Mouse (Mus musculus) E14TG2a.4 (cell line): ENCODE results near the gene Anapc16.

ENCODE experiments used
- H3K27me3 ChIP-seq: 2 replicates; pipeline ENCODE4 v1.6.1; 2014; ENCODE audit warnings: low read length, control low read depth; ENCODE audit not compliant: insufficient read depth
- H3K36me3 ChIP-seq: 2 replicates; pipeline ENCODE4 v1.6.1; 2014; ENCODE audit warnings: low read length, control low read depth; ENCODE audit not compliant: insufficient read depth
- H3K4me1 ChIP-seq: replicated peaks from 2 replicates; pipeline ENCODE4 v1.6.1; 2014; ENCODE audit warnings: low read depth, low read length, control low read depth
- H3K4me3 ChIP-seq: replicated peaks from 2 replicates; pipeline ENCODE4 v1.5.1; 2014; ENCODE audit warnings: mild to moderate bottlenecking, low read length
- H3K9me3 ChIP-seq: 2 replicates; pipeline ENCODE4 v1.6.1; 2014; ENCODE audit warnings: low read length, control low read depth
- CTCF ChIP-seq: conservative IDR thresholded peaks from 2 replicates; pipeline ENCODE4 v1.5.1; 2014; ENCODE audit warnings: low read length
- NANOG ChIP-seq: IDR thresholded peaks from 2 replicates; pipeline ENCODE4 v1.6.1; 2014; ENCODE audit warnings: borderline replicate concordance, low read length, mixed read lengths
- POU5F1 ChIP-seq: IDR thresholded peaks from 2 replicates; pipeline ENCODE4 v1.6.1; 2014; ENCODE audit warnings: low read length, borderline replicate concordance

The Anapc16 gene

GRCm38 (mm10) chr10:60002673-60003212, at the start of gene Anapc16, which contains the start of gene Ascc1:
TSS of gene Anapc16 (minus strand) at chr10:60003135.
TSS of gene Ascc1 (plus strand) at chr10:60002805.
- Histone ChIP-seq H3K4me1 (peaks cover 34% of the 10 kb centered on the region), H3K9me3 (no peaks in the 10 kb centered on the region), H3K27me3 (no peaks in the 10 kb centered on the region), H3K36me3 (peaks cover 31% of the 10 kb centered on the region), H3K4me3 (peak within 1 kb of the TSS; percentile 89)
- TF ChIP-seq NANOG (no peak), CTCF (no peak), POU5F1 (no peak)

DNA sequence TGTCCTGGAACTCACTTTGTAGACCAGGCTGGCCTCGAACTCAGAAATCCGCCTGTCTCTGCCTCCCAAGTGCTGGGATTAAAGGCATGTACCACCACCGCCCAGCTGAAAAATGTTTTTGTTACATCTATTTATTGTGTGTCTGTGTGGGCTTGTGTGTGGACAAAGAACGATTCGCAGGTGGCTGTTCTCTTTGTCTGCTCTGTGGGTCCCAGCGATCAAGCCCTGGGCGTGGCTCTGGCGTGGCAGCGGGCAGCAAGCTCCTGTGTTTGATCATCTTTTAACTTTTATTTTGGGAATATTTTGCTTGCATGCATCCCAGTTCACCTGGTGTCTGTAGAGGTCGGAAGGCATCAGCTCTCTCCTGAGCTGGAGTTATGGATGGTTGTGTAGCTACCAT, 47.6 kb upstream of the Anapc16 start:
- Histone ChIP-seq H3K9me3 (no peaks in the 10 kb centered on the region), H3K4me3 (no peak overlapping the region), H3K36me3 (peaks cover 20% of the 10 kb centered on the region), H3K27me3 (no peaks in the 10 kb centered on the region), H3K4me1 (peaks cover 22% of the 10 kb centered on the region)
- TF ChIP-seq CTCF (no peak), NANOG (no peak), POU5F1 (no peak)

- Histone ChIP-seq H3K4me1 (peaks cover 19% of the 10 kb centered on the region), H3K36me3 (peaks cover 34% of the 10 kb centered on the region), H3K27me3 (no peaks in the 10 kb centered on the region), H3K4me3 (no peak overlapping the region), H3K9me3 (no peaks in the 10 kb centered on the region)
- no peak for TF ChIP-seq POU5F1
- no peak for TF ChIP-seq CTCF
- no peak for TF ChIP-seq NANOG
Observed at GRCm38 (mm10) chr10:60046696-60047095, 43.8 kb upstream of the Anapc16 start.

- no peaks in the 10 kb centered on the region for H3K27me3 ChIP-seq
- no peak overlapping the region for H3K4me3 ChIP-seq
- H3K4me1 ChIP-seq = no peaks in the 10 kb centered on the region
- peaks cover 15% of the 10 kb centered on the region; the same call in 1 of the 2 replicates for H3K36me3 ChIP-seq
- TF ChIP-seq POU5F1 (no peak), NANOG (no peak), CTCF (no peak)
- no peaks in the 10 kb centered on the region for H3K9me3 ChIP-seq
Observed at GRCm38 (mm10) chr10:60042350-60042922, 39.5 kb upstream of the Anapc16 start.

- no peaks in the 10 kb centered on the region for H3K27me3 ChIP-seq
- H3K36me3 ChIP-seq = peaks cover 9% of the 10 kb centered on the region
Observed at GRCm38 (mm10) chr10:60035744-60036143, 32.8 kb upstream of the Anapc16 start.

DNA sequence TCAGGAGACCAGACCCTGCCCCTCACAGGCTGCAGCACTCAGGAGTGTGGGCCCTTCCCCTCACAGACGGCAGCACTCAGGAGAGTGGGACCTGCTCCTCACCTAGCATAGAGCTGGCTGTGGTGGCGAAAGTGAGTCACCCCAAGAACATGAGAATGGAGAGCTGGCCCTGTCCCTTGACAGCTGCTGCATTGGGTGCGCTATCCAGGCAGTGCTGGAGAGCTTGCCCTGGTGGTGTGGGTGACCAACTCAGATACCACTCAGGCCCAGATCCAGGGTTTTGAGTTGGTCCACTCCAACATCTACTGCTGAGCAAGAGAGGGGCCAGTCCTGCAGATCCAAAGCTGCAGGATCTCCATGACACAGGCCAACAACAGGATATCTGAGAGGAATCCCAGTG, 31.7 kb upstream of the Anapc16 start:
- Histone ChIP-seq H3K4me3 (no peak overlapping the region), H3K4me1 (peaks cover 50% of the 10 kb centered on the region), H3K36me3 (peaks cover 9% of the 10 kb centered on the region), H3K9me3 (no peaks in the 10 kb centered on the region), H3K27me3 (no peaks in the 10 kb centered on the region)
- no peak for TF ChIP-seq CTCF
- no peak for TF ChIP-seq POU5F1
- no peak for TF ChIP-seq NANOG

More at GRCm38 (mm10) chr10:60035744-60036143, 32.8 kb upstream of the Anapc16 start:
- no peaks in the 10 kb centered on the region for H3K9me3 ChIP-seq
- no peak for TF ChIP-seq POU5F1
- no peak for TF ChIP-seq NANOG
- no peak for TF ChIP-seq CTCF
- H3K4me3 ChIP-seq = no peak overlapping the region
- H3K4me1 ChIP-seq = peaks cover 40% of the 10 kb centered on the region

DNA sequence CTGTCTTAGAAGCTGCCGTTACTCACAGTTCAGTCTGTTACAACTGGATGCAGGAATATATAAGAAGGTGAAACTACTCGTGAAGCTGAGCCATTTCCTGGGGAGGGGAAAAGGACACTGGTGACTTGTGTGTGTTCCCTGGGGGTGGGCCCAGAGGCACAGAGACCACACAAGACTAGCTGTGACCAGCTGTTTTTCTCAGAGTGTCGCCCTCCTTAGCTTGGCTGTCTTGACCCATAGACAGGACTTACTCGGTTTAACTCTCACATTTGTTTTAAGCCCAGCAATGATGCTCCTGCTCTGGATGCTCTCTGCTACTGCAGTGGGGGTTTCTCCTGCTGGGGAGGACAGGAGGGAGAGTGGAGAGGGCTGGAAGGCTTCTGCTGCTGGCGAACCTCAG, 30.1 kb upstream of the Anapc16 start:
- Histone ChIP-seq H3K9me3 (no peaks in the 10 kb centered on the region), H3K4me1 (peaks cover 65% of the 10 kb centered on the region), H3K36me3 (peaks cover 9% of the 10 kb centered on the region), H3K27me3 (no peaks in the 10 kb centered on the region), H3K4me3 (peak overlapping the region; percentile 23; the same call in 1 of the 2 replicates)
- TF ChIP-seq POU5F1 = no peak

GRCm38 (mm10) chr10:60032622-60033021, 29.7 kb upstream of the Anapc16 start:
- TF ChIP-seq NANOG (no peak), CTCF (no peak), POU5F1 (no peak)
- Histone ChIP-seq H3K36me3 (peaks cover 9% of the 10 kb centered on the region), H3K9me3 (no peaks in the 10 kb centered on the region), H3K4me1 (peaks cover 70% of the 10 kb centered on the region), H3K27me3 (no peaks in the 10 kb centered on the region), H3K4me3 (no peak overlapping the region; the same call in 1 of the 2 replicates)

- Histone ChIP-seq H3K27me3 (no peaks in the 10 kb centered on the region), H3K4me3 (no peak overlapping the region; the same call in 1 of the 2 replicates), H3K4me1 (peaks cover 76% of the 10 kb centered on the region), H3K9me3 (no peaks in the 10 kb centered on the region), H3K36me3 (peaks cover 9% of the 10 kb centered on the region)
- TF ChIP-seq CTCF (no peak), NANOG (no peak), POU5F1 (no peak)
Observed at GRCm38 (mm10) chr10:60031985-60032384, 29.1 kb upstream of the Anapc16 start.
